Mouse (Mus musculus) lung, embryonic 14.5 days (tissue): ENCODE measurements around the gene Enox1. TPM values are rescaled to one million over a fixed set of nuclear protein-coding genes. Genes with fewer than 3 reads are reported as not detected.
A peak's percentile ranks its signal among the peaks of the same experiment; 100 is the strongest.

Experiments
- ATAC-seq: fragments of 200-750 bp; cut with Nextera tagmentation; 2 replicates; pipeline ENCODE4 v1.8.0; 2017; ENCODE audit warnings: mild to moderate bottlenecking, moderate TSS enrichment, moderate library complexity; ENCODE audit not compliant: insufficient read depth
- DNase-seq: peaks from one replicate; pipeline ENCODE4 v3.0.0-alpha.2; 2015
- H3K27ac ChIP-seq: fragments of 300-500 bp; sonication (generic); 2 replicates; pipeline ENCODE4 v1.5.1; 2014; ENCODE audit warnings: low read depth, mild to moderate bottlenecking, moderate library complexity
- H3K27me3 ChIP-seq: fragments of 300-500 bp; sonication (generic); 2 replicates; pipeline ENCODE4 v1.6.1; 2014; ENCODE audit warnings: low read length, control low read depth; ENCODE audit not compliant: insufficient read depth
- H3K36me3 ChIP-seq: fragments of 300-500 bp; sonication (generic); 2 replicates; pipeline ENCODE4 v1.6.1; 2014; ENCODE audit warnings: control low read depth; ENCODE audit not compliant: insufficient read depth
- H3K4me1 ChIP-seq: fragments of 300-500 bp; sonication (generic); 2 replicates; pipeline ENCODE4 v1.6.1; 2014; ENCODE audit warnings: antibody characterized with exemption, control low read depth; ENCODE audit not compliant: insufficient read depth
- H3K4me2 ChIP-seq: fragments of 300-500 bp; sonication (generic); 2 replicates; pipeline ENCODE4 v1.6.1; 2014; ENCODE audit warnings: mild to moderate bottlenecking
- H3K4me3 ChIP-seq: fragments of 300-500 bp; sonication (generic); 2 replicates; pipeline ENCODE4 v1.5.1; 2014; ENCODE audit warnings: low read depth, low read length
- H3K9ac ChIP-seq: fragments of 300-500 bp; sonication (generic); 2 replicates; pipeline ENCODE4 v1.6.1; 2014
- H3K9me3 ChIP-seq: fragments of 300-500 bp; sonication (generic); 2 replicates; pipeline ENCODE4 v1.6.1; 2016; ENCODE audit warnings: low read depth, low read length, control low read depth
- CTCF ChIP-seq: IDR thresholded peaks from 2 replicates; pipeline ENCODE4 v1.5.1; 2016; ENCODE audit warnings: antibody characterized with exemption, low read depth
- WGBS: fragments of 180-500 bp; shearing (Covaris S2); extraction: QIAGEN DNeasy Blood & Tissue Kit; methylation state at CpG from one replicate; pipeline ENCODE4 v1.1.7; 2014; 5-methylcytosine and 5-hydroxymethylcytosine counted together
- polyA plus RNA-seq: library from polyadenylated mRNA; unstranded; fragments of >200 nt; fragmentation: Nextera tagmentation; extraction: Ambion mirVana; gene quantifications from 2 replicates; pipeline ENCODE4 v1.2.1, GENCODE M21; 2014

The Enox1 gene
- polyA plus RNA-seq, 1 experiment from 2014 or later: 2.8 TPM

DNA sequence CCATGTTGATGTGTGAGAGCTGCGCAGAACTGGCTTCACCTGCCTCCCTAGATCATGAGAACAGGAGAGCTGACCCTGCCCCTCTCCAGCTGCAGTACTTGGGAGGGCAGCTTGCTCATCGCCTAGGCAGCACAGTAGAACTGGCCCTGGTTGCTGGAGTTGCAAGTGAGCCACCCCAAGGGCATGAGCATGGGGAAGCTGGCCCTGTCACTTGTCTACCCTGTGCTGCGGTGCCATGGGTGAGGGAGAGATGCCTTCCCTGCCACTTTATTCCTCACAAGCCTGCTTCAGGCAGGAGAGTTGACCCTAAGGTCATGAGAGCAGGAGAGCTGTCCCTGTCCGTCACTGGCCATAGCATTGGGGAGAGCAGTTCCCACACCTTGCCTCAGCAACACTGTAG is 295.4 kb downstream of the Enox1 start:
- no peaks in the 10 kb centered on the region for H3K36me3 ChIP-seq
- H3K9ac ChIP-seq: no peak overlapping the region
- no peak overlapping the region for H3K4me2 ChIP-seq
- no peak overlapping the region for H3K4me3 ChIP-seq
- H3K4me1 ChIP-seq: no peaks in the 10 kb centered on the region
- H3K27me3 ChIP-seq: no peaks in the 10 kb centered on the region
- no peaks in the 10 kb centered on the region for H3K9me3 ChIP-seq
- H3K27ac ChIP-seq: no peak overlapping the region
- DNase-seq: no peak
- no peak for TF ChIP-seq CTCF
- no peak for ATAC-seq
- 83% methylated on average over 4 of the region's 4 CpGs for WGBS

DNA sequence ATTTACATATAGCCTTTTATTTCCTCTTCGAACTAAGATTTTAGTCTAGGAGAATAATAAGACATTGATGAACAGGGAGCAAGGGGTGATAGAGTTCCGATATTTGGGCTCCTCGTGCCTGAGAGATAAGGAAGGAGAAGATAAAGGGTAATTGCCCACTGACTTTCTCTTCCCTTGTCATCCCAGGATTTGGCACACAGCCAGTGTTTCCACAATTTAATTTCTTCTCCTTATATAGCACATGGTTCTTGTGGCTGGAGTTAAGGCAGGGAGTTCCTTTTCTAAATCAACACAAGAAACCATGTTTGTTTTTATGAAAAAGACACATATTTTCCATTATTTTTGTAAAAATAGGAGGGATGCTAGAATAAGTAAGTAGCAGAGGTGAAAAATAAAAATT is 299.5 kb downstream of the Enox1 start:
- no peaks in the 10 kb centered on the region for H3K36me3 ChIP-seq
- H3K27ac ChIP-seq: no peak overlapping the region
- no peak overlapping the region for H3K9ac ChIP-seq
- H3K27me3 ChIP-seq: no peaks in the 10 kb centered on the region
- H3K9me3 ChIP-seq: no peaks in the 10 kb centered on the region
- DNase-seq (peak; percentile 79), ATAC-seq (no peak)
- H3K4me1 ChIP-seq: no peaks in the 10 kb centered on the region
- H3K4me2 ChIP-seq: no peak overlapping the region
- no peak overlapping the region for H3K4me3 ChIP-seq
- TF ChIP-seq CTCF: no peak
- WGBS: 30% methylated on average over 3 of the region's 3 CpGs

DNA sequence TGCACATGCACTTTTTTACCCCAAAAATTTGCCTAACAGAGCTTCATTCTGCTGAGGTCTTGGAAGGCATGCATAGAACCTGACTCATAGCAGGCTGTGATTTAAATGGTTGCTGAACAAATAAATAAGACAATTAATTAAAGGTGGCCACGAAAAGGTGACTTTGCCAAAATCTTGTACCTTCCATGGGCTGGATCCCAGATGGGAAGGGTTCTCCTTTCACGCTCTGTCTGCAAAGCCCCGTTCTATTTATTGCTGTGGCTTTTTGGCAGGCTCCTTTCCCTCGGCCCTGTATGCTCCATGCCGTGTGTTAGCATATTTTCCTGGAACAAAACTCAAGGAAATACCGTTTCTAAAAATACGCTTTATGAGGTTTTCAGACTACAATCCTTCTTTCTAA is 300.3 kb downstream of the Enox1 start:
- Histone ChIP-seq H3K9me3 (no peaks in the 10 kb centered on the region), H3K4me1 (no peaks in the 10 kb centered on the region), H3K4me3 (no peak overlapping the region), H3K9ac (no peak overlapping the region), H3K27me3 (no peaks in the 10 kb centered on the region), H3K36me3 (no peaks in the 10 kb centered on the region), H3K4me2 (no peak overlapping the region), H3K27ac (no peak overlapping the region)
- ATAC-seq (no peak), DNase-seq (peak; percentile 59)
- TF ChIP-seq CTCF: no peak
- 35% methylated on average over 7 of the region's 7 CpGs for WGBS

DNA sequence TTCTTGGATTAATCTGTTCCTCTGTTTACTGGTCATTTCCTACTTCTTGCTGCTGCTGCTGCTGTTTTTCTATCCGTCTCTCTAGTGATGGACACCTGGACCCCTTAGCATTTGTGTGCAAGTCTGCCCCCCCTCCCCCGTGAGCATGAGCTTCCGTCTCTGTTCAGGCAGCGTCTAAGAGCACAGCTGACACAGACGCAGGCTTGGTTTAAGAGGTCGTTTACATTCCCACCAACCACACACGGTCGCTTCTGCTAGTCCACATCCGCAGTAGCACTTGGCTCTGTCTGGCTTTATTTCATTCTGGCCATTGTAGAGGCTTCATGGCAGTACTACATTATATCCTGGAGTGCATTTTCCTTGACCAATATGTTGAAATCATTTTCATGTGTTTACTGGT is 301.7 kb downstream of the Enox1 start:
- H3K4me1 ChIP-seq: no peaks in the 10 kb centered on the region
- no peaks in the 10 kb centered on the region for H3K36me3 ChIP-seq
- H3K4me3 ChIP-seq: no peak overlapping the region
- H3K27me3 ChIP-seq: no peaks in the 10 kb centered on the region
- H3K4me2 ChIP-seq: peak overlapping the region; percentile 39; the same call in 1 of the 2 replicates
- 6% methylated on average over 9 of the region's 9 CpGs for WGBS
- DNase-seq: peak; percentile 62
- peak; percentile 47; the same call in 1 of the 2 replicates for ATAC-seq
- H3K9ac ChIP-seq: peak overlapping the region; percentile 23; the same call in 1 of the 2 replicates
- no peak for TF ChIP-seq CTCF
- H3K27ac ChIP-seq: peak overlapping the region; percentile 18; the same call in 1 of the 2 replicates
- no peaks in the 10 kb centered on the region for H3K9me3 ChIP-seq

DNA sequence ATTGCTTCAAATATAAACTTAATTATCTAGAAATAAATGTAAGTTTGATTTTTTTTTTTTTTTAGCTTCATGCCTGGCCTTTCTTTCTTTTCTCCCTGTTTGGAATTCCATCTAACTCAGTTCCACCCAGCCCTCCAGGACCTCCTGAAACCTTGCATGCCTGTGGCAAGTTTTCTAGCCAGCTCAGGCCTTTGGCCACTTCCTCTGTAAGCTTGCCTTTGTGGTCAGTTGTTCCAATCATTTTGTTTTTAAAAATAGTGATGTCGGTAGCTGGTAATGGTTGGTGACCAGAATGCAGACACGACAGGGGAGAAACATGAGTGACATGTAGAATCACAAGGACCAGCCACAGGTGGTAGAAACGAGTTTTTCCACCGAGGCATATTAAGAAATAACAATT is 307.4 kb downstream of the Enox1 start:
- Histone ChIP-seq H3K4me3 (no peak overlapping the region), H3K36me3 (no peaks in the 10 kb centered on the region), H3K9ac (no peak overlapping the region), H3K4me1 (no peaks in the 10 kb centered on the region), H3K4me2 (no peak overlapping the region), H3K27me3 (no peaks in the 10 kb centered on the region), H3K27ac (no peak overlapping the region), H3K9me3 (no peaks in the 10 kb centered on the region)
- no peak for TF ChIP-seq CTCF
- no peak for ATAC-seq
- WGBS: 83% methylated on average over 4 of the region's 4 CpGs
- DNase-seq: no peak

DNA sequence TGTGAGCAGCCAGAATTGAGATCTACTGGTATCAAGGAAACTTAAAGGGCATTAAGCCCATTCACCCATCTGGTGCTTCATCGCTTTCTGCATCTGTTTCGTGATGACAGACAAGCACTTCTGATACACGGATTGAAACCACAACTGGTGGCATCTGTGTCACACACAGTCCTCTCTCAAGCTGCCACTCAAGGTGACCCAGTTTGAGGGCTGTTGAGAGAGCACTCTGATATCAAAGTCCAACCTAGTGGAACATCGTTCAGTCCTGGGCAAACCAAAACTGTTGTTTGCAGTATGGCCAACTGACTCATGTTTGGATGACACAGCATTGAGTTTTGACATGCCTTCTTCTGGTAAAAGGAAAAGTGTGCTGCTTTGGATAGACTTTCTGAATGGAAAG is 308.2 kb downstream of the Enox1 start:
- Histone ChIP-seq H3K9ac (no peak overlapping the region), H3K9me3 (no peaks in the 10 kb centered on the region), H3K27me3 (no peaks in the 10 kb centered on the region), H3K4me3 (no peak overlapping the region), H3K4me2 (no peak overlapping the region), H3K27ac (no peak overlapping the region), H3K36me3 (no peaks in the 10 kb centered on the region), H3K4me1 (no peaks in the 10 kb centered on the region)
- no peak for ATAC-seq
- no peak for TF ChIP-seq CTCF
- 78% methylated on average over 4 of the region's 4 CpGs for WGBS
- DNase-seq: no peak

DNA sequence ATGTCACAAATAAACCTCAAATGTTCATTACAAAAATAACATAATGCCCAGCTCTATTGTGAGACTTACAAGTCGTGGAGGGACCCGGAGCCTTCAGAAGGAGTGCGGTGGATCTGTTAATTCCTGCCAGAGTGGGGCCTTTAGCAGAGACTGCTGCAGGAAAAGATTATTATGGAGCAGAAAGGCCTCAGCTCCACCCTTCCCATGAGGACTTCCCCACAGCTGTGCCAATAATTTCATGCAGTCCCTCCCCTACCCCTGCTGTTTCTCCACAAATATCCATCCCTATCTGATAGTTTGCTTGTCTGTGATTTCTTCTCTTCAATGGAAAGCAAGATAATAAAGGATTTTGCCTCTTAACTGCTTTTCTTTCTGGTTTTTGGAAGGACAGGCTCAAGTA is 314.0 kb downstream of the Enox1 start:
- Histone ChIP-seq H3K27ac (no peak overlapping the region), H3K4me2 (no peak overlapping the region), H3K27me3 (no peaks in the 10 kb centered on the region), H3K4me1 (0 out of 2 replicates have a peak, but pooled peaks cover 3% of the 10 kb centered on the region), H3K4me3 (no peak overlapping the region), H3K9ac (no peak overlapping the region), H3K9me3 (no peaks in the 10 kb centered on the region), H3K36me3 (no peaks in the 10 kb centered on the region)
- ATAC-seq: no peak
- no peak for DNase-seq
- TF ChIP-seq CTCF: no peak
- 78% methylated on average over 3 of the region's 3 CpGs for WGBS

DNA sequence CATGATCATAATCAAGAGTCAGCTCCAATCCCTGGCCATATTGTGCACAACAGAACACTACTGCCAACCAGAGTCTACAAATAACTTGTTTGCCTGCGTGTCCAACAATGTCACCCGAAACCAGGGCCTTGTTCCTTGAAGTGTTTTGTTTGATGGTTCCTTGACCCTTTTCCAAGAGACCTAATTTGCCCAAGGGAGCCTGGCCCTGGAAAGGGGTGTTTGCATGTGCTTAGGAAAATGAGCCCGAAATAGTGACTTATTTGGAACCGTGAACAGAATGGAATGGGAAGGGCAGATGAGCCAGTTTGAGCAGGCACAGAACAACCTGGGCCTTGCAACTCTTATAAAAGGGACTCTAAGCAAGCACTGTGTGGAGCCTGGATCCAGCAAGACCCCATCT is 316.9 kb downstream of the Enox1 start:
- H3K4me1 ChIP-seq: 0 out of 2 replicates have a peak, but pooled peaks cover 4% of the 10 kb centered on the region
- H3K9ac ChIP-seq: no peak overlapping the region
- no peak overlapping the region for H3K27ac ChIP-seq
- H3K9me3 ChIP-seq: no peaks in the 10 kb centered on the region
- DNase-seq (no peak), ATAC-seq (no peak)
- no peak overlapping the region for H3K4me2 ChIP-seq
- no peak for TF ChIP-seq CTCF
- H3K36me3 ChIP-seq: no peaks in the 10 kb centered on the region
- no peaks in the 10 kb centered on the region for H3K27me3 ChIP-seq
- no peak overlapping the region for H3K4me3 ChIP-seq
- WGBS: 71% methylated on average over 4 of the region's 4 CpGs
